Mouse (Mus musculus): Measurements from ENCODE around the gene Samd10.

Gene Samd10

GRCm38 (mm10) chr2:181598454-181599351 is at the start of gene Samd10:
Samd10 (minus strand) TSS chr2:181599212.
- no peak for DNase-seq (ENCODE audit: low spot score)

- DNase-seq (ENCODE audit: low spot score): no peak
Measured at GRCm38 (mm10) chr2:181646626-181647472, 47.8 kb upstream of the Samd10 start.

GRCm38 (mm10) chr2:181645666-181646065 is 46.7 kb upstream of the Samd10 start:
- DNase-seq (ENCODE audit: low spot score): no peak

DNA sequence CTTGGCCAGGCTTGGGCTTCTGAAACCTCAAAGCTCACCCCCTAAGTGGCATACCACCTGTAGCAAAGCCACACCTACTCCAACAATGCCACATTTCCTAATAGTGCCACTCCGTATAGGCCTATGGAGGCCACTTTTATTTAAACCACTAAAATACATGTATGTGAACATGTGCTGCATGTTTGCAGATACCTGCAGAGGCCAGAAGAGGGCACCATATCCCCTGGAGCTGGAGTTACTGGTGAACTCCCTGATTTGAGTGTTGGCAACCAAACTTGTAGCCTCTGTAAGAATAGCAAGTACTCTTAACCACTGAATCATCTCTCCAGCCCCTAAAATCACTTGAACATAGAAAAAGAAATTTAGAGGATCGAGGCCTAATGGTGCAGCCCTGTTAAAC is 45.3 kb upstream of the Samd10 start:
- DNase-seq (ENCODE audit: low spot score): peak; percentile 60

GRCm38 (mm10) chr2:181635865-181636264 is 36.9 kb upstream of the Samd10 start:
- no peak for DNase-seq (ENCODE audit: low spot score)

DNA sequence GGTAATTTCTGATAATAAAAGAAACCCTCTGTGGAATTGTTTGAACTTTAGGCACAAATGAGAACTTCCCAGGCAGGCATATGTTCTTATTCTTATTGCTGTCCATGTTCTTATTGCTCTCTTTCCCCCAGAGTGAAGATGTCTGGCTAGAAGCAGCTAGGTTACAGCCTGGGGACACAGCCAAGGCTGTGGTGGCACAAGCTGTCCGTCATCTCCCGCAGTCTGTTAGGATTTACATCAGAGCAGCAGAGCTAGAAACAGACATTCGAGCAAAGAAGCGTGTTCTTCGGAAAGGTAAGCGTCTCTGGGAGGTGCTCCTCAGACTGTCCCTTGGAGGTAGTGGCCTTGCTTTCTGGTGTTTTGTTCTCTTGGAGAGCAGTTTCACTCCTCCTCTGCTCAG is 33.6 kb upstream of the Samd10 start:
- DNase-seq (ENCODE audit: low spot score): no peak

DNA sequence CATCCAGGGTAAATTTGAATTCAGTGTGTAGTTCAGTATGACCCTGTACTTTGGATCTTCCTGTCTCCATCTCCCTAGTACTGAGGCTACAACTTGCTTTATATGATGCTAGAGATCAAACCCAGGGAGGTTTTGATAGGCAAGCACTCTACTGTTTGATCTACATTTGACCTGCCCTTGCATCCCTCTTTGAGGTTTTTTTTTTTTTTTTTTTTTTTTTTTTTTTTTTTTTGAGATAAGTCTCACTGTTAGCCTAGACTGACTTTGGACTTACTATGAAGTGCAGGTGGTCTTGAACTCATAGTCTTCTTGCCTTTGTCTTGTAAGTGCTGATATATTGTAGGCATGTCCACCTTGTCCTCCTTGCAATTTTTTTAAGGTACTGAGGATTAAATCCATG is 29.5 kb upstream of the Samd10 start:
- DNase-seq (ENCODE audit: low spot score): no peak

- DNase-seq (ENCODE audit: low spot score): no peak
Measured at GRCm38 (mm10) chr2:181623401-181623800, 24.4 kb upstream of the Samd10 start.

- DNase-seq (ENCODE audit: low spot score): no peak
Measured at GRCm38 (mm10) chr2:181618761-181619495, 19.9 kb upstream of the Samd10 start.

GRCm38 (mm10) chr2:181602367-181602766 is 3.4 kb upstream of the Samd10 start:
- no peak for DNase-seq (ENCODE audit: low spot score)

DNA sequence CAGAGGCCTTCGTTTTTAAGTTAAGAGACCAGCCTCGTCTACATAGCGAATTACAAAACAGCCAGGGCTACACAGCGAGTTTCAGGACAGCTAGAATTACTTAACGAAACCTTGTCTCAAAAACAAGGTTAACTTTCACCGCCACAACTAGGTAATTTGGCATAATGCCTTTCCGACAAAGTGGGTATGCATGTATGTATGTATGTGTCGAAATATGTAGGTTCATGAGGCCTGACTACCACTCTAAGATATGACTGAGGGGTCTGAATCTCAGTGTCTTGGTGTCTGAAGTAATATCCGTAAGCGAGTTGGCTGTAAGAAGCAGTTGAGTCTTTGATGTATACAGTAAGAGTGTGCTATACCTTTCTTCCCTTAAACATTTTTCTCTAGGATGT is 2.7 kb upstream of the Samd10 start:
- DNase-seq (ENCODE audit: low spot score): peak; percentile 24

- peak; percentile 99 for DNase-seq (ENCODE audit: low spot score)
Measured at GRCm38 (mm10) chr2:181600828-181601750, 2.1 kb upstream of the Samd10 start.

DNA sequence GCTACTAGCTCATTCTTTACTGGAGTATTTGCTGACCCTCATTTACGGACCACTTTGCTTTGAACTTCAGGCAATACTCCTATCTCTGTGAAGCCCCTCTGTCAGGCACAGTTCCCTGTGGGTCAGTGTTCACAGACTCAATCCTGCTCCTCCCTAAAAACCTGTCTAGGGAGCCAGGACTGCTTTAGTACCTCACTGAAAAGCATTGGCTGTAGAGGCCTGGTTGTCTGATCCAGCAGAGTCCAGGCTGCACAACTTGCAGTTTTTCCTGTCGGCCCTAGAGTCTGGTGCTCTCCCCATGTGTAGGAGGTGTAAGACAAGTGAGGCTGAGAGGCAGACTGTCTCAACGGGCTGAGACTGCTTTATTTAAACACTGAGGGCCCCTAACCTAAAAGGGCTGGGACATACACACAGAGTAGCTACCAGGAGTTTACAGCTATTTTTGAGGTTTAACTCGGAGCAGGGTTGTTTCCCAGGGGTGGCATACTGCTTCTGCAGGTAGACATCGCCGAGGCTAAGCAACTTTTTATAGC is 1.3 kb upstream of the Samd10 start:
- no peak for DNase-seq (ENCODE audit: low spot score)

- DNase-seq (ENCODE audit: low spot score): no peak
Measured at GRCm38 (mm10) chr2:181597378-181598061, 1.5 kb downstream of the Samd10 start.

DNA sequence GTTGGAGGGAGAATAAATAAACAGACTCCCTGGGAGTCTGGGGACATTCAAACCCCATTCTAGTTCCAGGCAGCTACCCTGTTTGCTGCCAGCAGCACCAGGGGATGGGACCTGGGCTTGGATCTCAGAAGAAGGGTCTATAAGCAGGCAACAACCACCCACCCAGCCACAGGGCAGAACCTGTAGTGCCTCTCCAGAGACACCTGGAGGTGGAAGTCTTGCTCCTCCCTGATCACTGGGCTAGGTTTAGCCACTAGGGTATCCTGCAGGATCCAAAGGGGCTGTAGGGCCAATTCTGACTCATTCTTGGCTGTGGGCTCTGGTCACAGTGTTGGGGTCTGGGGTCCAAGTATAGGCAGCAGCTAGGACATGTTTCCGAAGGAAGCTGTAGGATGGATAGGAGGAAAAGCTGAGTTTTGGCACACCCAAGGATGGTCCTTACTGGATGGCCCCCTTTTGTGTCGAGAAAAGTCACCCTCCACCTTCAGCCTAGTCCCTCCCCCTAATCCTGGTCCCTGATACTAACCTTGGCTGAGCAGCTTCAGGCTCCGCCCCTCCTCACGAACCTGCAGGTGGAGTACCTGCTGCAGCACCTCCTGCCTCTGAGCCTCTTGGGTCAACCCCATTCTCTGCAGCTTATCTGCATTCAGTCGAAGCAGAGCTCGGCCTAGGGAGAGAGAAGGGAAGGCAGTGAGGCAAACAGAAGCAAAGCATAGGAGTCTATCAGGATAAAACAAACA is 2.6 kb downstream of the Samd10 start:
- DNase-seq (ENCODE audit: low spot score): no peak

- peak; percentile 75 for DNase-seq (ENCODE audit: low spot score)
Measured at GRCm38 (mm10) chr2:181594946-181595696, 3.9 kb downstream of the Samd10 start.

DNA sequence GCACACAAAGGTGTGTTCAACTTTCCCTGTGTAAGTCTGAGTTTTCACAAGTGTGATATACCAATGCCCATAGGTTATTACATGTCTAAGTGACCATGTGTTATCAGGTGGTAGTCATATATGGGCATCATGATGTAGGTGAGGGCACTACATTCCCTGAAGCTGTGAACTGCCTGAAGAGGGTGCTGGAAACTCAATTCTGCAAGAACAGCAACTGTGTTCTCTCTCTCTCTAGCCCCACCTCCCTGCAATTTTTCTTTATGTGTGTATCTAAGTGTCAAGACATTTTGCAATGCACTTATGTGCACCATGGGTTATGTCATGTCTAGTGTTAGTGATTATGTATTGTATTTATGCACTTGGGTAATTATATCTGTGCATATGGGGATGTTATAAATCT is 5.1 kb downstream of the Samd10 start:
- DNase-seq (ENCODE audit: low spot score): peak; percentile 49

- peak; percentile 80 for DNase-seq (ENCODE audit: low spot score)
Measured at GRCm38 (mm10) chr2:181593042-181593421, 6.0 kb downstream of the Samd10 start.
